Mouse (Mus musculus) heart, adult 2 months (tissue): ENCODE measurements around the gene Inpp5e. TPM values are rescaled to one million over a fixed set of nuclear protein-coding genes. Genes with fewer than 3 reads are reported as not detected.

Experiments used
- DNase-seq, 2 experiments: peaks; one replicate each; pipeline ENCODE4 v3.0.0; 2021
- H3K27ac ChIP-seq: fragments of 200-600 bp; 2 replicates; pipeline ENCODE4 v1.8.1; 2022
- H3K27me3 ChIP-seq: fragments of 200-500 bp; 2 replicates; pipeline ENCODE4 v1.6.1; 2012; ENCODE audit warnings: mild to moderate bottlenecking, low read length, inconsistent platforms, mixed read lengths; ENCODE audit not compliant: control insufficient read depth, insufficient read depth
- H3K36me3 ChIP-seq: fragments of 200-500 bp; 2 replicates; pipeline ENCODE4 v1.6.1; 2012; ENCODE audit warnings: low read length, inconsistent platforms; ENCODE audit not compliant: control insufficient read depth, insufficient read depth
- H3K4me1 ChIP-seq: fragments of 200-500 bp; 2 replicates; pipeline ENCODE4 v1.6.1; 2011; ENCODE audit warnings: low read length; ENCODE audit not compliant: control insufficient read depth, insufficient read depth
- H3K4me3 ChIP-seq: fragments of 200-600 bp; 2 replicates; pipeline ENCODE4 v1.8.1; 2022
- H3K79me2 ChIP-seq: fragments of 200-500 bp; replicated peaks from 2 replicates; pipeline ENCODE4 v1.6.1; 2012; ENCODE audit warnings: mild to moderate bottlenecking, inconsistent platforms, low read length, moderate library complexity, mixed read lengths; ENCODE audit not compliant: control insufficient read depth, insufficient read depth
- H3K9ac ChIP-seq: fragments of 200-500 bp; 2 replicates; pipeline ENCODE4 v1.6.1; 2012; ENCODE audit warnings: low read depth, mild to moderate bottlenecking, control low read depth, inconsistent platforms, low read length, mixed read lengths
- CTCF ChIP-seq: fragments of 200-600 bp; IDR thresholded peaks from 2 replicates; pipeline ENCODE4 v1.8.1; 2022; ENCODE audit warnings: antibody characterized with exemption, mild to moderate bottlenecking, moderate library complexity
- EP300 ChIP-seq: fragments of 200-500 bp; IDR thresholded peaks from 2 replicates; pipeline ENCODE4 v1.6.1; 2011; ENCODE audit warnings: low read depth, low read length, control low read depth; ENCODE audit not compliant: insufficient read depth
- POLR2A ChIP-seq: fragments of 200-500 bp; IDR thresholded peaks from 2 replicates; pipeline ENCODE4 v1.6.1; 2011; ENCODE audit warnings: mild to moderate bottlenecking, low read depth, low read length, control low read depth; ENCODE audit not compliant: insufficient read depth
- WGBS: fragments of 180-500 bp; shearing (Covaris S2); methylation state at CpG from one replicate; pipeline ENCODE4 v1.1.7; 2018; 5-methylcytosine and 5-hydroxymethylcytosine counted together
- intact Hi-C: fragments of 180-260 bp; cut with DNase I; formaldehyde crosslinking; loops from one replicate; pipeline ENCODE4 v1.15.1; 2025
- polyA plus RNA-seq: library from polyadenylated mRNA; depleted of rRNA; stranded (reverse); fragments of >200 nt; gene quantifications from 2 replicates; pipeline ENCODE4 v1.2.3, GENCODE M21; 2012
- total RNA-seq, 2 experiments: library from RNA; stranded (reverse); gene quantifications; 2 replicates each; pipeline ENCODE4 v1.2.3; 2021

Inpp5e gene
- total and polyA plus RNA-seq, 3 experiments = 15.8 to 22.1 (median 16.3) TPM

GRCm38 (mm10) chr2:26446671-26447070 is 37.7 kb upstream of the Inpp5e start:
- H3K36me3 ChIP-seq = no peaks in the 10 kb centered on the region
- no peaks in the 10 kb centered on the region for H3K79me2 ChIP-seq
- H3K27me3 ChIP-seq = no peaks in the 10 kb centered on the region
- peak overlapping the region; percentile 91 for H3K27ac ChIP-seq
- peaks cover 10% of the 10 kb centered on the region for H3K4me1 ChIP-seq
- peak overlapping the region; percentile 81 for H3K4me3 ChIP-seq
- no peak for DNase-seq
- peak overlapping the region; percentile 54 for H3K9ac ChIP-seq
- TF ChIP-seq POLR2A (no peak), EP300 (no peak), CTCF (no peak)
- 57% methylated on average over 4 of the region's 4 CpGs for WGBS
- intact Hi-C loops = loop anchor here (5.0 to 10.0 kb wide), 3 partner anchors 56 to 458 kb away; partner anchors contain the start of gene Surf6

- intact Hi-C loops = loop anchor here (2.0 to 10.0 kb wide), 5 partner anchors 37 to 459 kb away; partner anchors contain the start of genes Inpp5e and Surf6
- no peak; the same call in 1 of the 2 replicates for TF ChIP-seq POLR2A
- peak; percentile 43; the same call in 1 of the 2 replicates for TF ChIP-seq EP300
These were observed 36.9 kb upstream of the Inpp5e start for GRCm38 (mm10) chr2:26445666-26446445.

GRCm38 (mm10) chr2:26444946-26445665 is 36.1 kb upstream of the Inpp5e start, which contains the start of gene Sec16a:
Gene Sec16a (minus strand): TSS chr2:26445216.
- intact Hi-C loops = loop anchor here (2.0 to 10.0 kb wide), 5 partner anchors 36 to 460 kb away; partner anchors contain the start of genes Inpp5e and Surf6
- H3K27ac ChIP-seq = peak within 1 kb of the TSS; percentile 92
- peak; percentile 99 to 100 for DNase-seq
- WGBS = 1% methylated on average over 57 of the region's 61 CpGs
- peaks cover 3% of the 10 kb centered on the region; the same call in 1 of the 2 replicates for H3K36me3 ChIP-seq
- H3K27me3 ChIP-seq = no peaks in the 10 kb centered on the region
- H3K4me1 ChIP-seq = peaks cover 12% of the 10 kb centered on the region
- peak within 1 kb of the TSS; percentile 91 for H3K4me3 ChIP-seq
- no peaks in the 10 kb centered on the region; the same call in 1 of the 2 replicates for H3K79me2 ChIP-seq
- TF ChIP-seq EP300 (0 out of 2 replicates have a peak, but pooled peaks have one; percentile 38), CTCF (peak; percentile 31), POLR2A (peak; percentile 86)
- peak within 1 kb of the TSS; percentile 93 for H3K9ac ChIP-seq

More at GRCm38 (mm10) chr2:26445666-26446445, 36.9 kb upstream of the Inpp5e start:
- peaks cover 12% of the 10 kb centered on the region for H3K4me1 ChIP-seq
- peak overlapping the region; percentile 75 for H3K9ac ChIP-seq
- H3K79me2 ChIP-seq = no peaks in the 10 kb centered on the region; the same call in 1 of the 2 replicates
- H3K27ac ChIP-seq = peak overlapping the region; percentile 91
- WGBS = under 1% methylated on average over 44 of the region's 44 CpGs
- no peaks in the 10 kb centered on the region for H3K27me3 ChIP-seq
- peak overlapping the region; percentile 81 for H3K4me3 ChIP-seq
- peaks cover 3% of the 10 kb centered on the region; the same call in 1 of the 2 replicates for H3K36me3 ChIP-seq
- DNase-seq = peak in 1 of 2 experiments; percentile 96

GRCm38 (mm10) chr2:26444368-26444767 is 35.4 kb upstream of the Inpp5e start:
- intact Hi-C loops = loop anchor here (2.0 to 10.0 kb wide), 3 partner anchors 36 to 460 kb away; partner anchors contain the start of genes Inpp5e and Surf6
- DNase-seq = peak in 1 of 2 experiments; percentile 21

DNA sequence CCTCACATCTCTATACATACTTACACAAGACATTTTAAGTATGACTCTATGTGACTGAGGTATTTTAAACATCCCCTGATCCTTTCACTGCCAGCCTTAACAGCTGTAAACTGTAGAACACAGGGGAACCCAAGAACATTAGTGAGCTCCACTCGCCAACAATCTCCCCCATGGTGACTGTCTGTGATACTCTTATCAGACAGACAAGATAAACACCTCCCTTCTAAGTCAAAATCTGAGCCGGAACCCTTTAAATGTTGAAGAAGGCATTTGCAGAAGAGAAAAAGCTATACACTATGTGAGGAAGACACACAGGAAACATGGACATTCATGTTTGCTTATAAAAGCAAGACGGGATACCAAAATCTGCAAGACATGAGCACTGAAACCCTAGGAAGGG is 34.9 kb upstream of the Inpp5e start:
- H3K27ac ChIP-seq = no peak overlapping the region; the same call in 1 of the 2 replicates
- peak overlapping the region; percentile 93 for H3K9ac ChIP-seq
- TF ChIP-seq EP300 (no peak), CTCF (no peak), POLR2A (no peak)
- whole genome bisulfite sequencing = 5% methylated on average over 3 of the region's 3 CpGs
- H3K36me3 ChIP-seq = peaks cover 3% of the 10 kb centered on the region; the same call in 1 of the 2 replicates
- DNase-seq = no peak
- H3K27me3 ChIP-seq = no peaks in the 10 kb centered on the region
- intact Hi-C loops = loop anchor here (2.0 to 10.0 kb wide), 3 partner anchors 35 to 461 kb away; partner anchors contain the start of genes Inpp5e and Surf6
- H3K79me2 ChIP-seq = peaks cover 2% of the 10 kb centered on the region; the same call in 1 of the 2 replicates
- H3K4me3 ChIP-seq = peak overlapping the region; percentile 91
- peaks cover 12% of the 10 kb centered on the region for H3K4me1 ChIP-seq

More at GRCm38 (mm10) chr2:26444368-26444767, 35.4 kb upstream of the Inpp5e start:
- peaks cover 12% of the 10 kb centered on the region for H3K4me1 ChIP-seq
- H3K4me3 ChIP-seq = peak overlapping the region; percentile 91
- H3K27me3 ChIP-seq = no peaks in the 10 kb centered on the region
- TF ChIP-seq POLR2A = no peak
- peak overlapping the region; percentile 93 for H3K9ac ChIP-seq
- peaks cover 3% of the 10 kb centered on the region; the same call in 1 of the 2 replicates for H3K36me3 ChIP-seq
- WGBS = 2% methylated on average over 15 of the region's 15 CpGs
- peak overlapping the region; percentile 92 for H3K27ac ChIP-seq
- H3K79me2 ChIP-seq = peaks cover 2% of the 10 kb centered on the region; the same call in 1 of the 2 replicates
